Mouse (Mus musculus): Measurements from ENCODE around the gene Clec10a. TPM values are rescaled to one million over a fixed set of nuclear protein-coding genes. Genes with fewer than 3 reads are reported as not detected.

Gene Clec10a
- polyA plus RNA-seq, 1 experiment from 2014 or later = not detected

- Histone ChIP-seq H3K27ac (replicated peaks; ENCODE audit: low read depth, low read length) (no peak overlapping the region), H3K4me2 (ENCODE audit: low read depth, severe bottlenecking) (no peak overlapping the region), H3K9ac (ENCODE audit: low read length) (no peak overlapping the region), H3K36me3 (ENCODE audit: control insufficient read depth, insufficient read depth, low read length) (no peaks in the 10 kb centered on the region), H3K27me3 (ENCODE audit: control insufficient read depth, insufficient read depth, low read length) (peaks cover 13% of the 10 kb centered on the region), H3K4me3 (ENCODE audit: low read depth, low read length) (no peak overlapping the region), H3K4me1 (ENCODE audit: control insufficient read depth, insufficient read depth, low read length) (0 out of 2 replicates have a peak, but pooled peaks cover 2% of the 10 kb centered on the region), H3K9me3 (ENCODE audit: control insufficient read depth, low read length) (no peaks in the 10 kb centered on the region)
- DNase-seq (ENCODE audit: low spot score) (no peak), ATAC-seq (ENCODE audit: insufficient number of reproducible peaks, low FRiP score, low TSS enrichment, low read depth) (no peak)
- WGBS = 73% methylated on average over 5 of the region's 5 CpGs
Measured at GRCm38 (mm10) chr11:70208778-70209388, 52.9 kb downstream of the Clec10a start.

DNA sequence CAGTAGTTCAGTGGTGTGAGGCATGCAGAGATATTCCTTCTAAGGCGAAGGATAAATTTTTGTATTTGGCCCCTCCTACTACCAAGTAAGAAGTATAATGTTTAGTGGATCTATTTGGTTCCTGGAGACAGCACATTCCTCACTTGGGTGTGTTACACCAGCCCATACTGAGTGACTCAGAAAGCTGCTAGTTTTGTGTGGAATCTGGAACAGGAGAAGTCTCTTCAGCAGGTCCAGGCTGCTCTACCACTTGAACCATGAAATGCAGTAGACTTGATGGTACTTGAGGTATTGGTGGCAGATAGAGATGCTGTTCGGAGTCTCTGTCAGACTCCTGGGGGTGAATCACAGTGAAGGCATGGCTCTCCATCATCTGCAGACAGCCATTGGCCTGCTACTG lies 54.7 kb downstream of the Clec10a start:
- H3K4me1 ChIP-seq (ENCODE audit: control insufficient read depth, insufficient read depth, low read length) = peaks cover 13% of the 10 kb centered on the region; the same call in 1 of the 2 replicates
- peaks cover 30% of the 10 kb centered on the region for H3K27me3 ChIP-seq (ENCODE audit: control insufficient read depth, insufficient read depth, low read length)
- H3K36me3 ChIP-seq (ENCODE audit: control insufficient read depth, insufficient read depth, low read length) = no peaks in the 10 kb centered on the region
- no peak overlapping the region for H3K4me3 ChIP-seq (ENCODE audit: low read depth, low read length)
- no peak overlapping the region for H3K9ac ChIP-seq (ENCODE audit: low read length)
- WGBS = 86% methylated on average over 2 of the region's 2 CpGs
- H3K27ac ChIP-seq (replicated peaks; ENCODE audit: low read depth, low read length) = no peak overlapping the region
- DNase-seq (ENCODE audit: low spot score) = no peak
- no peak overlapping the region for H3K4me2 ChIP-seq (ENCODE audit: low read depth, severe bottlenecking)
- no peak for ATAC-seq (ENCODE audit: insufficient number of reproducible peaks, low FRiP score, low TSS enrichment, low read depth)
- H3K9me3 ChIP-seq (ENCODE audit: control insufficient read depth, low read length) = no peaks in the 10 kb centered on the region

GRCm38 (mm10) chr11:70211972-70212371 lies 56.0 kb downstream of the Clec10a start:
- DNase-seq (ENCODE audit: low spot score) = no peak
- H3K4me2 ChIP-seq (ENCODE audit: low read depth, severe bottlenecking) = no peak overlapping the region
- ATAC-seq (ENCODE audit: insufficient number of reproducible peaks, low FRiP score, low TSS enrichment, low read depth) = no peak
- 82% methylated on average over 6 of the region's 6 CpGs for WGBS
- H3K36me3 ChIP-seq (ENCODE audit: control insufficient read depth, insufficient read depth, low read length) = no peaks in the 10 kb centered on the region
- no peak overlapping the region for H3K9ac ChIP-seq (ENCODE audit: low read length)
- H3K27ac ChIP-seq (replicated peaks; ENCODE audit: low read depth, low read length) = no peak overlapping the region
- H3K9me3 ChIP-seq (ENCODE audit: control insufficient read depth, low read length) = no peaks in the 10 kb centered on the region
- H3K27me3 ChIP-seq (ENCODE audit: control insufficient read depth, insufficient read depth, low read length) = peaks cover 36% of the 10 kb centered on the region
- peaks cover 13% of the 10 kb centered on the region; the same call in 1 of the 2 replicates for H3K4me1 ChIP-seq (ENCODE audit: control insufficient read depth, insufficient read depth, low read length)
- no peak overlapping the region for H3K4me3 ChIP-seq (ENCODE audit: low read depth, low read length)

GRCm38 (mm10) chr11:70212423-70212822 lies 56.4 kb downstream of the Clec10a start, which contains the start of gene Slc16a11:
Slc16a11 (plus strand) TSS chr11:70212752.
- Histone ChIP-seq H3K36me3 (ENCODE audit: control insufficient read depth, insufficient read depth, low read length) (peaks cover 2% of the 10 kb centered on the region; the same call in 1 of the 2 replicates), H3K9me3 (ENCODE audit: control insufficient read depth, low read length) (no peaks in the 10 kb centered on the region), H3K27me3 (ENCODE audit: control insufficient read depth, insufficient read depth, low read length) (peaks cover 40% of the 10 kb centered on the region), H3K4me3 (ENCODE audit: low read depth, low read length) (no peak within 1 kb of the TSS), H3K4me1 (ENCODE audit: control insufficient read depth, insufficient read depth, low read length) (peaks cover 13% of the 10 kb centered on the region; the same call in 1 of the 2 replicates), H3K27ac (replicated peaks; ENCODE audit: low read depth, low read length) (no peak within 1 kb of the TSS), H3K9ac (ENCODE audit: low read length) (no peak within 1 kb of the TSS), H3K4me2 (ENCODE audit: low read depth, severe bottlenecking) (peak within 1 kb of the TSS; percentile 61; the same call in 1 of the 2 replicates)
- DNase-seq (ENCODE audit: low spot score) (no peak), ATAC-seq (ENCODE audit: insufficient number of reproducible peaks, low FRiP score, low TSS enrichment, low read depth) (no peak)
- 61% methylated on average over 6 of the region's 6 CpGs for WGBS

DNA sequence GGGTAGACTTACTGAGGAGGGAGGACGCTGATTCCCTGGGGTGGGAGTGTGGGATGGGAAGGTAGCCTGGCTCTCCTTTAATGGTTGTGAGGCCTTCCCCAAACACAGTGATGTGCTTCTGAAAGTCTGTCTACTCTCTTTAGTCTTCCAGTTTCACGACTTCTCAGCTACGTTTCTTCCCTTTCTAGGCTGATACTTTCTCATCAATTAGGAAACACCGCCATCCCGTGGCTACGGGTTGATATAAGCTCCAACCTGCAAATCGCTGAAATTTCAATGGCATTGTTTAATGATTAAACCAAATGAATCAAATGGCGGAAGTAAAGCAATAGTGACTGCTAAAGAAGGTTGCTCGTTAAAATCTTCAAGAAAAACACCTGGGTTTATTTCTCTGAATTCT lies 56.9 kb downstream of the Clec10a start:
- peaks cover 40% of the 10 kb centered on the region for H3K27me3 ChIP-seq (ENCODE audit: control insufficient read depth, insufficient read depth, low read length)
- H3K9ac ChIP-seq (ENCODE audit: low read length) = no peak overlapping the region
- ATAC-seq (ENCODE audit: insufficient number of reproducible peaks, low FRiP score, low TSS enrichment, low read depth) (no peak), DNase-seq (ENCODE audit: low spot score) (peak; percentile 71)
- no peak overlapping the region for H3K27ac ChIP-seq (replicated peaks; ENCODE audit: low read depth, low read length)
- 17% methylated on average over 9 of the region's 9 CpGs for WGBS
- peaks cover 13% of the 10 kb centered on the region; the same call in 1 of the 2 replicates for H3K4me1 ChIP-seq (ENCODE audit: control insufficient read depth, insufficient read depth, low read length)
- H3K36me3 ChIP-seq (ENCODE audit: control insufficient read depth, insufficient read depth, low read length) = peaks cover 2% of the 10 kb centered on the region; the same call in 1 of the 2 replicates
- H3K4me3 ChIP-seq (ENCODE audit: low read depth, low read length) = no peak overlapping the region
- H3K9me3 ChIP-seq (ENCODE audit: control insufficient read depth, low read length) = no peaks in the 10 kb centered on the region
- no peak overlapping the region for H3K4me2 ChIP-seq (ENCODE audit: low read depth, severe bottlenecking)

GRCm38 (mm10) chr11:70213736-70214135 lies 57.7 kb downstream of the Clec10a start:
- Histone ChIP-seq H3K9ac (ENCODE audit: low read length) (peak overlapping the region; percentile 49), H3K27ac (replicated peaks; ENCODE audit: low read depth, low read length) (no peak overlapping the region), H3K36me3 (ENCODE audit: control insufficient read depth, insufficient read depth, low read length) (peaks cover 2% of the 10 kb centered on the region; the same call in 1 of the 2 replicates), H3K27me3 (ENCODE audit: control insufficient read depth, insufficient read depth, low read length) (peaks cover 40% of the 10 kb centered on the region), H3K4me2 (ENCODE audit: low read depth, severe bottlenecking) (peak overlapping the region; percentile 61), H3K4me3 (ENCODE audit: low read depth, low read length) (peak overlapping the region; percentile 33), H3K4me1 (ENCODE audit: control insufficient read depth, insufficient read depth, low read length) (peaks cover 13% of the 10 kb centered on the region; the same call in 1 of the 2 replicates), H3K9me3 (ENCODE audit: control insufficient read depth, low read length) (no peaks in the 10 kb centered on the region)
- DNase-seq (ENCODE audit: low spot score) (no peak), ATAC-seq (ENCODE audit: insufficient number of reproducible peaks, low FRiP score, low TSS enrichment, low read depth) (no peak)
- WGBS = 7% methylated on average over 26 of the region's 26 CpGs

- no peaks in the 10 kb centered on the region for H3K9me3 ChIP-seq (ENCODE audit: control insufficient read depth, low read length)
- 0 out of 2 replicates have a peak, but pooled peaks have one; percentile 23 for ATAC-seq (ENCODE audit: insufficient number of reproducible peaks, low FRiP score, low TSS enrichment, low read depth)
- H3K4me1 ChIP-seq (ENCODE audit: control insufficient read depth, insufficient read depth, low read length) = peaks cover 13% of the 10 kb centered on the region; the same call in 1 of the 2 replicates
- peak; percentile 58 for DNase-seq (ENCODE audit: low spot score)
- peaks cover 2% of the 10 kb centered on the region; the same call in 1 of the 2 replicates for H3K36me3 ChIP-seq (ENCODE audit: control insufficient read depth, insufficient read depth, low read length)
- H3K4me3 ChIP-seq (ENCODE audit: low read depth, low read length) = peak overlapping the region; percentile 33
- peaks cover 40% of the 10 kb centered on the region for H3K27me3 ChIP-seq (ENCODE audit: control insufficient read depth, insufficient read depth, low read length)
- H3K9ac ChIP-seq (ENCODE audit: low read length) = peak overlapping the region; percentile 49
- H3K27ac ChIP-seq (replicated peaks; ENCODE audit: low read depth, low read length) = no peak overlapping the region
- under 1% methylated on average over 46 of the region's 46 CpGs for WGBS
- H3K4me2 ChIP-seq (ENCODE audit: low read depth, severe bottlenecking) = peak overlapping the region; percentile 61
Measured at GRCm38 (mm10) chr11:70214191-70214855, 58.3 kb downstream of the Clec10a start.

DNA sequence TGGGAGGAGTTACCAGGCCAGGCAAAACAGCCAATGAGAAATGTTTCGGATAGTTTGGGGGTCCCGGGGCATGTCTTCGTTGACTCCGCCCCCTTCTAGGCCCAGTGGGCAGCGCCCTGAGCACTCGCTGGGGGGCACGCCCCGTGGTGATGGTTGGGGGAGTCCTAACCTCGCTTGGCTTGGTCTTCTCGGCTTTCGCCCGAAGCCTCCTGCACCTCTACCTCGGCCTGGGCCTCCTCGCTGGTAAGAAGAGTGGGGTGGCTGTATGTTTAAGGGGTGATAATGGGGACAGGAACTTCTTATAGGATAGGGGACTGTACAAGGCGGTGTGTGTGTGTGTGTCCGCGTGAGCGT lies 58.8 kb downstream of the Clec10a start:
- Histone ChIP-seq H3K4me2 (ENCODE audit: low read depth, severe bottlenecking) (peak overlapping the region; percentile 61), H3K36me3 (ENCODE audit: control insufficient read depth, insufficient read depth, low read length) (peaks cover 2% of the 10 kb centered on the region; the same call in 1 of the 2 replicates), H3K4me3 (ENCODE audit: low read depth, low read length) (peak overlapping the region; percentile 33; the same call in 1 of the 2 replicates), H3K27ac (replicated peaks; ENCODE audit: low read depth, low read length) (no peak overlapping the region), H3K9me3 (ENCODE audit: control insufficient read depth, low read length) (no peaks in the 10 kb centered on the region), H3K4me1 (ENCODE audit: control insufficient read depth, insufficient read depth, low read length) (peaks cover 13% of the 10 kb centered on the region; the same call in 1 of the 2 replicates), H3K27me3 (ENCODE audit: control insufficient read depth, insufficient read depth, low read length) (peaks cover 40% of the 10 kb centered on the region), H3K9ac (ENCODE audit: low read length) (no peak overlapping the region)
- ATAC-seq (ENCODE audit: insufficient number of reproducible peaks, low FRiP score, low TSS enrichment, low read depth) = peak; percentile 35; the same call in 1 of the 2 replicates
- 3% methylated on average over 18 of the region's 18 CpGs for WGBS
- no peak for DNase-seq (ENCODE audit: low spot score)

All from limb, embryonic 11.5 days (tissue).